Mouse (Mus musculus): ENCODE results near the gene Sult1d1.

GRCm38 (mm10) chr5:87589916-87590315 is 21.1 kb upstream of the Sult1d1 start:
- TF ChIP-seq CTCF (IDR thresholded peaks at IDR 0.05; ENCODE audit: control insufficient read depth, insufficient read depth, low read length) = no peak
- TF ChIP-seq POLR2A (IDR thresholded peaks at IDR 0.05; ENCODE audit: borderline replicate concordance, control insufficient read depth, low read depth, low read length) = no peak

Data from bone marrow, adult 2 months (tissue).